Mouse (Mus musculus): Measurements from ENCODE around the gene Fam19a5. TPM values are rescaled to one million over a fixed set of nuclear protein-coding genes. Genes with fewer than 3 reads are reported as not detected.

The Fam19a5 gene
- polyA plus RNA-seq, 1 experiment from 2014 or later: 0.24 TPM

DNA sequence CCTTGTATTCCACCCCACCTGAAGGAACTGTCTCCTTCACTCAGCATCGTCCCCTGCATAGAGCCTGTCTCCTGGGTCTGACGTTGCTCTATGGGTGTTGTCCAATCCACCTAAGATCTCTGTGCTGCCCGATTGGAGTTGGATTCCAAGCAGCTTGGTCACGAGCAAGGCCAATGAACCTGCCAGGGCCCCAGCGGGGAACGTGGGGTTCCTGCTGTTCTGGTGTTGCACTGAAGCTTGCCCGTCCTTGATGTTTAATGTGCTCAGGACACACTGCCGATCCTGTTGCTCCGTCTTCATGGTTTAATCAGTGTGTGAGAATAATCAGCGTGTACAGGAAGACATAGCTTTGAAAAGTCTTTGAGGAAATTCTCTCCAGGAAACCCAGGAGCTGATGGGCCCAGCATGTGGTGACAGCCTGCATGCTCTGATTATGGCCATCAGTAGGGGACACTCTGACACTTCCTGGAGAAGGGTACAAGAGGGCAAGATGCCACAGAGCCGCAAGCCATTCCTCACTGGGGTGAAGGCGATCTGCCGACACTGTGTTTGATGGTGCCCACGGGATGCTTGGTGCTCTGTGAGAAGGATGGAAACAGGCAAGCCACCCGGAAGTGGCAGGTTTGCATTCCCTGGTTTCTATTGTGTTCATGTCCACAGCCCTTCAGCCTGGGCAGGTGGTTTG lies 147.3 kb downstream of the Fam19a5 start:
- Histone ChIP-seq H3K9me3 (ENCODE audit: low read length) (no peaks in the 10 kb centered on the region), H3K27ac (ENCODE audit: low read length) (no peak overlapping the region), H3K36me3 (ENCODE audit: insufficient read depth, low read length) (no peaks in the 10 kb centered on the region), H3K27me3 (replicated peaks; ENCODE audit: insufficient read depth, low read length) (no peaks in the 10 kb centered on the region), H3K4me1 (ENCODE audit: insufficient read depth, low read depth, low read length) (no peaks in the 10 kb centered on the region), H3K4me2 (replicated peaks; ENCODE audit: low read depth, low read length) (no peak overlapping the region), H3K9ac (replicated peaks; ENCODE audit: low read depth) (no peak overlapping the region), H3K4me3 (ENCODE audit: low read depth, low read length) (no peak overlapping the region)
- WGBS: 75% methylated on average over 15 of the region's 15 CpGs
- TF ChIP-seq EP300 (IDR thresholded peaks at IDR 0.05) (no peak), CTCF (IDR thresholded peaks at IDR 0.05) (no peak)
- ATAC-seq (no peak), DNase-seq (ENCODE audit: low spot score) (no peak)

DNA sequence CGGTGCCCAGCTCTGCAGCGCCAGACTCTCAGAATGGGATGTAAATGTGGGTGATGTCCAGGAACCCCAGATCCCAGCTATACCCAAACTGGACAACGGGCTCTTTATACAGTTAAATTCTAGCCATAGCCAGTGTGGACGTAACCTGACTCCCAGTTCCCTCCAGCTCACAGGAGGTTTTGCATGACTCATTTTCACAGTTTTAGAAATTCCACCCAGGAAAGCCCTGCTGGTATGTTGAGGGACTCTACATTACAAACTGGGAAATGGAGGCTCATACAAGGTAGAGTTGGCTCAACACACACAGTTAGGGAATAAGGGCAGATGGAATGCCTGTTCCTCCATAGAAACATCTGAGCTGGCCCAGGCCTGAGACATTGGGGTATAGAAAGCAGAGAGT lies 147.9 kb downstream of the Fam19a5 start:
- ATAC-seq (no peak), DNase-seq (ENCODE audit: low spot score) (no peak)
- 73% methylated on average over 4 of the region's 4 CpGs for WGBS
- no peak for TF ChIP-seq CTCF (IDR thresholded peaks at IDR 0.05)
- no peak for TF ChIP-seq EP300 (IDR thresholded peaks at IDR 0.05)
- Histone ChIP-seq H3K9me3 (ENCODE audit: low read length) (no peaks in the 10 kb centered on the region), H3K27me3 (replicated peaks; ENCODE audit: insufficient read depth, low read length) (no peaks in the 10 kb centered on the region), H3K4me2 (replicated peaks; ENCODE audit: low read depth, low read length) (no peak overlapping the region), H3K27ac (ENCODE audit: low read length) (no peak overlapping the region), H3K9ac (replicated peaks; ENCODE audit: low read depth) (no peak overlapping the region), H3K4me3 (ENCODE audit: low read depth, low read length) (no peak overlapping the region), H3K36me3 (ENCODE audit: insufficient read depth, low read length) (no peaks in the 10 kb centered on the region), H3K4me1 (ENCODE audit: insufficient read depth, low read depth, low read length) (no peaks in the 10 kb centered on the region)

DNA sequence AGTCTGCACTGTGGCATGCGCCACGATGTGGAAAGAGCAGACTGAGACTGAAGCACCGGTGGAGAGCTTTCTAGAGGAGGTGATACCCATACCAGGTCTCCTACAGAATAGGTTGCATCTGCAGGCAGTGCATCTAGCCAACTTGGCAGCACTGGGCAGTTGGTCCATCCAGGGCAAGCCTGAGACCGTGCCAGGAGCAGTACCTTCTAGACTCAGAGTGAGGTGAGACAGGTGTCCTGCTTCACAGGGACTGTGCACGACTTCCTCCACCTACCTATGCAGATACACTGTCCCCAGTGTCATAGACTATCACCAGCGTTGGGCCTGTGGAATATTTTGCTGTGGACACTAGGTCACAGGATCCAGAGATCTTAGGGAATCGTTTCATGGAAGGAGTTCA lies 148.3 kb downstream of the Fam19a5 start:
- no peak overlapping the region for H3K9ac ChIP-seq (replicated peaks; ENCODE audit: low read depth)
- H3K4me3 ChIP-seq (ENCODE audit: low read depth, low read length): no peak overlapping the region
- 78% methylated on average over 7 of the region's 7 CpGs for WGBS
- no peaks in the 10 kb centered on the region for H3K4me1 ChIP-seq (ENCODE audit: insufficient read depth, low read depth, low read length)
- ATAC-seq: no peak
- no peak for DNase-seq (ENCODE audit: low spot score)
- H3K36me3 ChIP-seq (ENCODE audit: insufficient read depth, low read length): no peaks in the 10 kb centered on the region
- H3K4me2 ChIP-seq (replicated peaks; ENCODE audit: low read depth, low read length): no peak overlapping the region
- H3K27me3 ChIP-seq (replicated peaks; ENCODE audit: insufficient read depth, low read length): no peaks in the 10 kb centered on the region
- no peaks in the 10 kb centered on the region for H3K9me3 ChIP-seq (ENCODE audit: low read length)
- TF ChIP-seq EP300 (IDR thresholded peaks at IDR 0.05): no peak
- no peak for TF ChIP-seq CTCF (IDR thresholded peaks at IDR 0.05)
- H3K27ac ChIP-seq (ENCODE audit: low read length): no peak overlapping the region

DNA sequence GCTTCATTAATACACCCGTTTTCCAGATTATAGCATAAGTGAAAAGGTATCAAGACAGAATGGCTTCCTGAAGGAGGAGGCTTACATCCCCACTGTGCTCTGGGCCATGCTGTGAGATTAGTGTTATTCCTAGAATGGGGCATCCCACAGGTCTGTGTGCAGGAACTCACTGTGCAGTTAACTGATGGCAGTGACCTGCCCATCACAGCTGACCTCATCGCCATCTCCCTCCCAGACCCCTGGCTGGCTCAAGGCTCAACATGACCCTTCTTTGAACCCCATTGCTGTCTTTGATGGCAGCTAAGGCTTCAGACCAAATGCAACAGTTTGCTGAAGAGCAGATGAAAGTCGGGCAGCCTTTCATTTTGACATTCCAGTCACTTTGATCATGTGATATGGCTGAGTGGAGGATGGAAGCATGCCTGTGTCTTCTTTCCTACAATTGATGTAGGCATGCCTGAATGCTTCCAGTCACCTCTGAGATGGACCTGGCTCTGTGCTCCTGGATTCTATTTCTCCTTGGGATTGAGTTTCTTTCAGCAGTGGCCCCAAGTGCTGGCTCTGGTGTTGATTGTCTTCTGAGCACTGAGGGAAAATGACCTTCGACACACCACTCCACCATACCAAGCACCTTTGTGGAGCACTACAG lies 148.9 kb downstream of the Fam19a5 start:
- Histone ChIP-seq H3K27ac (ENCODE audit: low read length) (no peak overlapping the region), H3K9ac (replicated peaks; ENCODE audit: low read depth) (no peak overlapping the region), H3K4me2 (replicated peaks; ENCODE audit: low read depth, low read length) (no peak overlapping the region), H3K9me3 (ENCODE audit: low read length) (no peaks in the 10 kb centered on the region), H3K4me1 (ENCODE audit: insufficient read depth, low read depth, low read length) (no peaks in the 10 kb centered on the region), H3K4me3 (ENCODE audit: low read depth, low read length) (no peak overlapping the region), H3K27me3 (replicated peaks; ENCODE audit: insufficient read depth, low read length) (no peaks in the 10 kb centered on the region), H3K36me3 (ENCODE audit: insufficient read depth, low read length) (no peaks in the 10 kb centered on the region)
- DNase-seq (ENCODE audit: low spot score) (no peak), ATAC-seq (no peak)
- WGBS: 57% methylated on average over 4 of the region's 4 CpGs
- no peak for TF ChIP-seq EP300 (IDR thresholded peaks at IDR 0.05)
- no peak for TF ChIP-seq CTCF (IDR thresholded peaks at IDR 0.05)

DNA sequence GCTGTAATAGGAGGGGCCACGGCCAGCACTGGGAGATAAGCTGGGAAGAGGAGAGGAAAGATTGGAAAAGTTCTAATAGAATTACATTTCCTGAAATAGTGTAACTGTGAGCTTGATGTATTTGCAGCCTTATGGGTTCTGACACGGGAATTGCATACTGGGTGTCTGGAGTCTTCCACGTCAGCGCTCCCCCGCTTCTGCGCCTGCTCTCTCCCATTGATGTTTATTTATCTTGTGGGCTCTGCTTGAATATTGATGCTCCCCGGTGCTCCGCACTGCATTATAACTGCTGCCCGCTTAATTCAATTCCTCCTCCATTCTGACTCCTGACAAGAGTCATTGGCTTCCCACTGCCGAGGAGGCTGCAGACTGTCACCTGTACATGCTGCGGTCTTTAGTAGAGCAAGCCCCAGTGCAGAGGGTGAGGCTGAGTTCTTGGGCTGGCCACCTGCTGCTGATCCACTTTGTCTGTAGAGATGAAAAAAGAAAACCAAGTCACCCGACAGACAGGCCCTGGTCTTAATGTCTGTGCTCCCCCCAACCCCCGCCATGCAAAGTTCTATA lies 153.4 kb downstream of the Fam19a5 start:
- Histone ChIP-seq H3K4me2 (replicated peaks; ENCODE audit: low read depth, low read length) (no peak overlapping the region), H3K27ac (ENCODE audit: low read length) (no peak overlapping the region), H3K9me3 (ENCODE audit: low read length) (no peaks in the 10 kb centered on the region), H3K9ac (replicated peaks; ENCODE audit: low read depth) (no peak overlapping the region), H3K4me1 (ENCODE audit: insufficient read depth, low read depth, low read length) (no peaks in the 10 kb centered on the region), H3K36me3 (ENCODE audit: insufficient read depth, low read length) (no peaks in the 10 kb centered on the region), H3K27me3 (replicated peaks; ENCODE audit: insufficient read depth, low read length) (no peaks in the 10 kb centered on the region), H3K4me3 (ENCODE audit: low read depth, low read length) (no peak overlapping the region)
- TF ChIP-seq CTCF (IDR thresholded peaks at IDR 0.05) (no peak), EP300 (IDR thresholded peaks at IDR 0.05) (no peak)
- ATAC-seq: no peak
- WGBS: 64% methylated on average over 13 of the region's 13 CpGs
- no peak for DNase-seq (ENCODE audit: low spot score)

DNA sequence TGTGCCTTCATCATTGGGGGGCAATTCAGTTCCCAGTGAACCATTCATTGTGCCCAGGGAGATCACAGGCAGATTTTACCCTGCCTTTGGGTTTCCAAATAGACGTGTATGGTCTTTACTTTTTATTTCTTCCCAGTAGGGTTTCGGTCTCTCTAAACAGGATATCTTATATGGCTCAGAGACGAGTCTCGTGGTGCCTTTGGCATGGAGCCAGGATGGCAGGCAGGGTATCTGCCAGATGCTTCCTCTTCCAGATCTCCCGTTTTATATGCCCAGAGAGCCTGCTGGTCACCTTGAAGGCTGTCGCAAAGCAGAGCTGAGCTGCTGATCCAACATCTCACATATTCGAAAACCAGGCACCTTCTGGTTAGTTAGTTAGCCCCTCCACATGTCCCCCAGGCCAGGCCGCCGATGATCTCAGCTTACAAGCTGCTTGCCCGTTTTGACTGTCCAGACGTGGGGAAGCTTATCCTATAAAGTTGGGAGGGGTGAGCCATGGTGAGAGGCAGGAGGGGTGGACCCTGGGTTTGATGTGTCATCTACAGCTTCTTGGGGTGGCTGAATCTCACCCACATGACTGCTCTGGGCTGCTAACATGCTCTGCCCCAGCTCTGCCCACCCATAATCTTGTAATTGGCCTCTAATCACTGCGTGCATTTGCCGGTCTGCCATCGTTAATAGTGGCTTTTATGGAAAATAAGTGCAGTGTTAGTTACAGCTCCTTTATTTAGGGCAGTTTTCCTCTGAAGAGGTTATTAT lies 154.6 kb downstream of the Fam19a5 start:
- Histone ChIP-seq H3K27ac (ENCODE audit: low read length) (no peak overlapping the region), H3K4me3 (ENCODE audit: low read depth, low read length) (no peak overlapping the region), H3K4me2 (replicated peaks; ENCODE audit: low read depth, low read length) (no peak overlapping the region), H3K4me1 (ENCODE audit: insufficient read depth, low read depth, low read length) (no peaks in the 10 kb centered on the region), H3K27me3 (replicated peaks; ENCODE audit: insufficient read depth, low read length) (no peaks in the 10 kb centered on the region), H3K36me3 (ENCODE audit: insufficient read depth, low read length) (no peaks in the 10 kb centered on the region), H3K9ac (replicated peaks; ENCODE audit: low read depth) (no peak overlapping the region), H3K9me3 (ENCODE audit: low read length) (no peaks in the 10 kb centered on the region)
- TF ChIP-seq EP300 (IDR thresholded peaks at IDR 0.05) (no peak), CTCF (IDR thresholded peaks at IDR 0.05) (no peak)
- WGBS: 60% methylated on average over 14 of the region's 14 CpGs
- no peak for DNase-seq (ENCODE audit: low spot score)
- no peak for ATAC-seq

All from lung, postnatal 0 days (tissue).